Mouse (Mus musculus) fat pad, adult 2 months (tissue): ENCODE measurements around the gene Wars.
"Not testable (repeated sequence)": the region's sequence is repeated elsewhere in the genome, so short reads cannot be mapped to it uniquely, and the experiment has no call there.

Experiments used
- DNase-seq: peaks from one replicate; pipeline ENCODE4 v3.0.0-alpha.2; 2011; ENCODE audit warnings: low read depth, low spot score; ENCODE audit errors: extremely low read depth

Gene Wars

GRCm38 (mm10) chr12:108857589-108858184 is 36.3 kb downstream of the Wars start:
- no peak for DNase-seq

GRCm38 (mm10) chr12:108857109-108857508 is 36.9 kb downstream of the Wars start:
- DNase-seq = no peak

DNA sequence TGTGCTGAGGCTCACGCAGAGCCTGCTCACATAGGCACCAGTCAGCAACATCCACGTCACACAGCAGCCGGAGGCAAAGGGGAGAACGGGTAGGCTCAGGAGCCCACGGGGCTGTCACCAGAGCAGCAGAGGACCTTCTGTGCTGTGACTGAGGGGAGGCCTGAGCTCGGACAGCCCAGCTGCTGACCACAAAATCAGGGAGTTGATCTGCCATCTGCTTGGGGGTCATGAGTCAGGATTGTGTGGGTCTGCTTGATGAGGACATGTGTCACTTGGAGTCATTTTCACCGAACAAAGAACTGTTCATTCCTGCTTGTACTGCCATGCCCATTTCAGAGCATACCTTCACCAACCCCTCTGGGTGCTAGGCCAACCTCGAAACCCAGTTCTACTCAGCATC is 37.8 kb downstream of the Wars start:
- no peak for DNase-seq

GRCm38 (mm10) chr12:108855081-108855480 is 38.9 kb downstream of the Wars start:
- DNase-seq = no peak

DNA sequence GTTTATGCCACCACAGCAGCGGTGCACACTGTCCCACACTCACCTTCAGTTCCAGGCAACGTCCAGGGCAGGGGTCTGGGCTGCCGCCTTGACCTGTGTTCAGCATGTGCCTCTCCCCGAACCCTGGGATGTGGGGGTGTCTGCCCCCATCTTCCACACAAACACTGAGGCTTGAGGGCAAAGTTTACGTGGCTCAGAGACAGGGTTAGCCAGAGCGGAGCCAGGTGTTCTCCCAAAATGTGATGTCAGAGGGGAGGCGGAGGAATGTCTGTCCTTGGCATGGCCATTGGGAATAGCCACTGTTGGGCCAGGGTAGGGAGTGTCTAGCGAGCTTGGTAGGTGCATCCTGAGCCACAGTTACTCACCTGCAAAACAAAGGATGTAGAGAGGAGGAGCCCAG is 41.2 kb downstream of the Wars start:
- DNase-seq = no peak

DNA sequence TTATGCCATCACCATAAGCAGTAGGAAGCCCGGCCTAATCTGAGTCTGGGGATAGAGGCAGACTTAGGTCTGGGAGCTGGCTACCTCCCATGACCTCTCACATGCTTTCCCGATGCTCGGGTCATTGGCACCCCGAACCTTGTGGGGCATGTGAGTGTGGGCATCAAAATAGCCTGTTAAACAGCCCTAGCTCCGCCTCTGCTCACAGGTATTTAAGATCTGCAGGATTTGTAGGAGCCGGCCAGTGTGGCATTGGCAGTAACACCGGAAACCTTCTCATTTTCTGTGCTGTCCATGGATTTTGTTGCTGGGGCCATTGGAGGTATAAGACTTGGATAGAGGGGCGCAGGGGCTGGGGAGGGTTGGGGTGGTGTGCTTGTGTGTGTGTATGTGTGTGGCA is 43.1 kb downstream of the Wars start:
- no peak for DNase-seq

- DNase-seq = no peak
These were observed 43.8 kb downstream of the Wars start for GRCm38 (mm10) chr12:108850129-108850528.

GRCm38 (mm10) chr12:108849488-108850022 is 44.4 kb downstream of the Wars start:
- no peak for DNase-seq

- not testable (repeated sequence) for DNase-seq
These were observed 45.9 kb downstream of the Wars start for GRCm38 (mm10) chr12:108848033-108848432.

GRCm38 (mm10) chr12:108842663-108843062 is 51.3 kb downstream of the Wars start:
- peak; percentile 62 for DNase-seq

DNA sequence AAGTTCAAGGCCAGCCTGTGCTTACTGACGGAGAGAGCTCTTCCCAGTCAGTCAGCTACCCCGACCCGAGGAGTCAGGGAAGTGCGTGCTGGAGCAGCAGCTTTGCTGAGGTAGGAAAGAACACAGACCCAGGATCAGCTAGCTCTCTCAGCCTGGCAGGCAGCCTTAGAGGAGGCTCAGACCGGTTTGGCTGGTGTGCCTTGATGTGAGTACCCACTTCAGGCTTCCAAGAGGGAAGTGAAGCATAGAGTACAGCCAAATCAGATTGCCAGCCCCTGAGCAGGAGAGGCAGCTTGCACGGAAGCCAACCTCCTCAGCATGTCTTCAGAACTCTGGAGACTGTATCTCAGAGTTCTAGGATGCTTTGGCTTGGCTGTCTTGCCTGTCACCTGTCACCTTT is 52.8 kb downstream of the Wars start:
- peak; percentile 87 for DNase-seq

GRCm38 (mm10) chr12:108836722-108837121 is 57.3 kb downstream of the Wars start:
- no peak for DNase-seq

GRCm38 (mm10) chr12:108835840-108836409 is 58.0 kb downstream of the Wars start, which contains the start of the genes Slc25a29 and Slc25a47:
Slc25a29 (minus strand) TSS chr12:108835883.
Slc25a47 (plus strand) TSS chr12:108836046.
- DNase-seq = no peak

GRCm38 (mm10) chr12:108835208-108835839 is 58.6 kb downstream of the Wars start:
- DNase-seq = no peak

GRCm38 (mm10) chr12:108834786-108835185 is 59.2 kb downstream of the Wars start:
- DNase-seq = no peak

- no peak for DNase-seq
These were observed 59.6 kb downstream of the Wars start for GRCm38 (mm10) chr12:108834337-108834736.

GRCm38 (mm10) chr12:108833408-108833807 is 60.6 kb downstream of the Wars start:
- DNase-seq = no peak

GRCm38 (mm10) chr12:108832851-108833250 is 61.1 kb downstream of the Wars start:
- DNase-seq = no peak

- DNase-seq = peak; percentile 81
These were observed 61.9 kb downstream of the Wars start for GRCm38 (mm10) chr12:108831966-108832643.

- DNase-seq = no peak
These were observed 63.6 kb downstream of the Wars start for GRCm38 (mm10) chr12:108830358-108830757.

DNA sequence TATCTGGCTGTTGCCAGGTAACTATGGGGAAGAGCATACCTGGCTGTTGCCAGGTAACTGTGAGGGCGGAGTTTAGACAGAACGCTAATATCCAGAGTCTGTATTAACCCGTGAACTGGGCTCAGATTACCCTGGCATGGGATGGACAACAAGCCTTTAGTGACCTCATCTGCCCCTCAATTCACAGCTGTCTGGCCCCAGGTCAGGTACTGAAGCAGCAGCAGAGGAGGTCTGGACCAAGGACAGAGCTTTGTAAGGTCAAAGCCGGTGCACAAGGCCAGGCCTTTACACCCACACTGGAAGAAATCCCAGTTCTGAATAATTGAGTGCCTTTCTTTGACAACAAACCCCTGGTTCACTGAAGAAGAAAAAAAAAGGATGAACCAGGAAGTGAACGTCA is 64.3 kb downstream of the Wars start:
- no peak for DNase-seq

- DNase-seq = no peak
These were observed 66.3 kb downstream of the Wars start for GRCm38 (mm10) chr12:108827641-108828040.
